Mouse (Mus musculus): ENCODE data around the gene Tcp11.

DNA sequence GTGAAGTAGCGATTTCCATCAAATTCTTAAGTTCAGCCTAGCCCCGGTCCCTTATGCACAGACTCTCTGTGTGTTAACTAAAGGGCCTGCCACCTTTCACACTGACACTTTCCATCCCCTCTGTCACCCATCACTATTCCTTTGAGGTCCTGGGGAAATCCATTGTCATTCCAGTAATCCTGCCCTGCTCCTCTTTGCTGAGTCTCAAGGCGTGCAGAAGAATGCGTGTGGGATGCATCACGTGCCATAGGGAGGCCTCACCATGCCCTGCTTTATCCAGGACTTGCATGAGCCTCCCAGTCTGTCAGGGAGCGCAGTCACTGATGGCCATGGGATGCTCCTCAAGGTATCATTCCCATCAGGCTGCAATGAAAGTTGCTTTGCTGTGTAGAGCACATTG is 62.1 kb downstream of the Tcp11 start:
- no peak for TF ChIP-seq CTCF (IDR thresholded peaks at IDR 0.05; ENCODE audit: low read depth, low read length)
- TF ChIP-seq POLR2A (IDR thresholded peaks at IDR 0.05; ENCODE audit: insufficient read depth, low read length): no peak

Data from ES-Bruce4 (cell line).